Comparison of ENCODE assay signal across 9 mouse cellular contexts in the genomic region with DNA sequence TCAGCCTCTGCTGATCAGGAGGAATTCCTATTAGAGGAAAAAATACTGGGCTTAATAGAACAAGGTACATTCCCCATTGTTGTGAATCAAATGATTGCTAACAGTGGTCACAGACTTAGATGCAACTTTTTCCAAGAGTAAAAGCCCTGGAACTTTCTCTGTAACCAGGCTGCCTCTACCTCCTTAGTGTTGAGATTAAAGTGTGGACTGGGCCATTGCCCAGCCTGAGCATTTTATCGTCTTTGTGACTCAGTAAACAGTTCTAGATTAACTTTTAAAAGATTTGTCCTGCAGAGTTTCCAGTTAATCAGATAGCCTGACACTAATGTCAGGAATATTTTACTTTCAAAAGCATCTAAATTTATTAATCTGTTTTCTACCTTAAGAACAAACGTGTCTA. TPM values are rescaled to one million over a fixed set of nuclear protein-coding genes. Genes with fewer than 3 reads are reported as not detected.
DNase-seq lines count a peak whose midpoint lies in the region; ATAC-seq and TF ChIP-seq lines count a peak whose summit lies in the region.
"Had no signal": no experiment of that assay in that cellular context is flagged by ENCODE, and none has a peak within 500 bp of the region (broad histone marks: within the 10 kb centered on the region; RNA-seq: fewer than 3 reads in every experiment).

No protein-coding gene starts in this region.

- H3K27ac ChIP-seq in lung, embryonic 14.5 days (ENCODE audit: low read depth) = peak overlapping the region; percentile 86; the same call in 1 of the 2 replicates
- peak overlapping the region; percentile 93; the same call in 1 of the 2 replicates for H3K27ac ChIP-seq in embryonic facial prominence, embryonic 15.5 days (replicated peaks)
- peak overlapping the region; percentile 95 for H3K27ac ChIP-seq in limb, embryonic 10.5 days
- no peak overlapping the region for H3K27ac ChIP-seq in neural tube, embryonic 14.5 days (ENCODE audit: low read depth, low read length)

- TF ChIP-seq CTCF in lung, embryonic 14.5 days (IDR thresholded peaks at IDR 0.05; ENCODE audit: low read depth) = no peak

- peak overlapping the region; percentile 80 for H3K4me2 ChIP-seq in lung, embryonic 14.5 days
- H3K4me2 ChIP-seq in embryonic facial prominence, embryonic 15.5 days (replicated peaks) = peak overlapping the region; percentile 64
- H3K4me2 ChIP-seq in neural tube, embryonic 14.5 days (ENCODE audit: low read depth, low read length) = peak overlapping the region; percentile 60

- no peak for DNase-seq in lung, embryonic 14.5 days
- no peak for DNase-seq in lung, adult 18-20 months
- DNase-seq in limb, embryonic 10.5 days (ENCODE audit: low spot score) = no peak
- DNase-seq in spleen, postnatal 14 days (ENCODE audit: low spot score in 2 of 2) = no peak
- DNase-seq in adrenal gland, adult 2 months = no peak
- no peak for DNase-seq in thymus, postnatal 0 days (ENCODE audit: low spot score)
- DNase-seq: kidney, adult 2 months had no signal

- no peaks in the 10 kb centered on the region for H3K9me3 ChIP-seq in lung, embryonic 14.5 days (ENCODE audit: low read depth, low read length)
- no peaks in the 10 kb centered on the region for H3K9me3 ChIP-seq in embryonic facial prominence, embryonic 15.5 days (replicated peaks)
- no peaks in the 10 kb centered on the region for H3K9me3 ChIP-seq in limb, embryonic 10.5 days (replicated peaks)
- H3K9me3 ChIP-seq in neural tube, embryonic 14.5 days (ENCODE audit: control insufficient read depth, low read length) = no peaks in the 10 kb centered on the region

- H3K9ac ChIP-seq in lung, embryonic 14.5 days = peak overlapping the region; percentile 95
- H3K9ac ChIP-seq in embryonic facial prominence, embryonic 15.5 days = peak overlapping the region; percentile 90
- H3K9ac ChIP-seq in neural tube, embryonic 14.5 days (replicated peaks; ENCODE audit: low read depth, low read length) = peak overlapping the region; percentile 80; the same call in 1 of the 2 replicates

- no peak for ATAC-seq in lung, embryonic 14.5 days (ENCODE audit: insufficient read depth)
- ATAC-seq in embryonic facial prominence, embryonic 15.5 days (ENCODE audit: insufficient number of reproducible peaks, low FRiP score, low TSS enrichment, low read depth) = no peak
- ATAC-seq in neural tube, embryonic 14.5 days (ENCODE audit: low read depth) = no peak

- peak overlapping the region; percentile 74 for H3K4me3 ChIP-seq in lung, embryonic 14.5 days (ENCODE audit: low read depth, low read length)
- peak overlapping the region; percentile 81 for H3K4me3 ChIP-seq in embryonic facial prominence, embryonic 15.5 days (replicated peaks)
- H3K4me3 ChIP-seq in limb, embryonic 10.5 days = peak overlapping the region; percentile 74
- peak overlapping the region; percentile 63 for H3K4me3 ChIP-seq in neural tube, embryonic 14.5 days (ENCODE audit: low read depth, low read length)

- 13% methylated on average over 2 of the region's 2 CpGs for WGBS in lung, embryonic 14.5 days
- 17% methylated on average over 2 of the region's 2 CpGs for WGBS in embryonic facial prominence, embryonic 15.5 days
- WGBS in limb, embryonic 10.5 days = 22% methylated on average over 2 of the region's 2 CpGs
- 25% methylated on average over 2 of the region's 2 CpGs for WGBS in neural tube, embryonic 14.5 days

- H3K36me3 ChIP-seq in lung, embryonic 14.5 days (ENCODE audit: insufficient read depth) = peaks cover 45% of the 10 kb centered on the region
- peaks cover 34% of the 10 kb centered on the region for H3K36me3 ChIP-seq in embryonic facial prominence, embryonic 15.5 days
- peaks cover 49% of the 10 kb centered on the region for H3K36me3 ChIP-seq in limb, embryonic 10.5 days
- H3K36me3 ChIP-seq in neural tube, embryonic 14.5 days (ENCODE audit: control insufficient read depth, insufficient read depth, low read length) = peaks cover 23% of the 10 kb centered on the region

- no peaks in the 10 kb centered on the region for H3K27me3 ChIP-seq in lung, embryonic 14.5 days (ENCODE audit: insufficient read depth, low read length)
- H3K27me3 ChIP-seq in embryonic facial prominence, embryonic 15.5 days = no peaks in the 10 kb centered on the region
- no peaks in the 10 kb centered on the region for H3K27me3 ChIP-seq in limb, embryonic 10.5 days (ENCODE audit: low read depth, poor library complexity, severe bottlenecking)
- no peaks in the 10 kb centered on the region for H3K27me3 ChIP-seq in neural tube, embryonic 14.5 days (ENCODE audit: control insufficient read depth, insufficient read depth, low read length)

- H3K4me1 ChIP-seq in lung, embryonic 14.5 days (ENCODE audit: insufficient read depth) = peaks cover 6% of the 10 kb centered on the region; the same call in 1 of the 2 replicates
- H3K4me1 ChIP-seq in embryonic facial prominence, embryonic 15.5 days = peaks cover 7% of the 10 kb centered on the region
- H3K4me1 ChIP-seq in limb, embryonic 10.5 days = peaks cover 11% of the 10 kb centered on the region
- H3K4me1 ChIP-seq in neural tube, embryonic 14.5 days (ENCODE audit: control insufficient read depth, insufficient read depth, low read length) = peaks cover 8% of the 10 kb centered on the region; the same call in 1 of the 2 replicates

RNA-seq across cellular contexts. Expression of a gene that starts 1.0 kb away (rescaled TPM):
- 0.15 and 0.18 TPM in 2 replicates for polyA plus RNA-seq in lung, embryonic 14.5 days (2014; fragmentation: Nextera tagmentation; extraction: Ambion mirVana)
- polyA plus RNA-seq in embryonic facial prominence, embryonic 15.5 days (2015; fragmentation: Nextera tagmentation; extraction: Ambion mirVana) = 0.28 and 0.29 TPM in 2 replicates
- 0.18 TPM in 1 of 2 replicates, not detected in the other for polyA plus RNA-seq in limb, embryonic 10.5 days (2016; fragmentation: Nextera tagmentation; extraction: Ambion mirVana)
- polyA plus RNA-seq in neural tube, embryonic 14.5 days (2014; fragmentation: Nextera tagmentation; extraction: Ambion mirVana) = 0.17 and 0.30 TPM in 2 replicates
- total RNA-seq in adrenal gland, adult 2 months (2021) = under 1 TPM; 0.17 to 0.40 TPM
- not detected in 2 replicates for polyA plus RNA-seq in adrenal gland, adult 2 months (2012; rRNA removed)
- 0.08 and 0.09 TPM in 2 replicates for polyA plus RNA-seq in thymus, postnatal 0 days (2015; fragmentation: Nextera tagmentation; extraction: Ambion mirVana)

RNA-seq across cellular contexts. Expression of a gene that starts 1.1 kb away (rescaled TPM):
- 1,351 and 1,399 TPM in 2 replicates for polyA plus RNA-seq in lung, embryonic 14.5 days (2014; fragmentation: Nextera tagmentation; extraction: Ambion mirVana)
- polyA plus RNA-seq in embryonic facial prominence, embryonic 15.5 days (2015; fragmentation: Nextera tagmentation; extraction: Ambion mirVana) = 1,018 and 1,131 TPM in 2 replicates
- polyA plus RNA-seq in limb, embryonic 10.5 days (2016; fragmentation: Nextera tagmentation; extraction: Ambion mirVana) = 1,063 and 1,282 TPM in 2 replicates
- polyA plus RNA-seq in neural tube, embryonic 14.5 days (2014; fragmentation: Nextera tagmentation; extraction: Ambion mirVana) = 605 and 689 TPM in 2 replicates
- total RNA-seq in adrenal gland, adult 2 months (2021) = 100 to 1,000 TPM; 580 to 927 TPM
- polyA plus RNA-seq in adrenal gland, adult 2 months (2012; rRNA removed) = 8.1 and 8.9 TPM in 2 replicates
- polyA plus RNA-seq in thymus, postnatal 0 days (2015; fragmentation: Nextera tagmentation; extraction: Ambion mirVana) = 1,461 and 1,495 TPM in 2 replicates

RNA-seq across cellular contexts. Expression of a gene that starts 20.6 kb away (rescaled TPM):
- 39.2 and 41.2 TPM in 2 replicates for polyA plus RNA-seq in lung, embryonic 14.5 days (2014; fragmentation: Nextera tagmentation; extraction: Ambion mirVana)
- 41.8 and 42.8 TPM in 2 replicates for polyA plus RNA-seq in embryonic facial prominence, embryonic 15.5 days (2015; fragmentation: Nextera tagmentation; extraction: Ambion mirVana)
- 43.1 and 45.2 TPM in 2 replicates for polyA plus RNA-seq in limb, embryonic 10.5 days (2016; fragmentation: Nextera tagmentation; extraction: Ambion mirVana)
- 48.5 and 50.9 TPM in 2 replicates for polyA plus RNA-seq in neural tube, embryonic 14.5 days (2014; fragmentation: Nextera tagmentation; extraction: Ambion mirVana)
- 10 to 100 TPM; 29.8 to 49.8 TPM for total RNA-seq in adrenal gland, adult 2 months (2021)
- 6.4 and 6.9 TPM in 2 replicates for polyA plus RNA-seq in adrenal gland, adult 2 months (2012; rRNA removed)
- 34.1 and 40.1 TPM in 2 replicates for polyA plus RNA-seq in thymus, postnatal 0 days (2015; fragmentation: Nextera tagmentation; extraction: Ambion mirVana)

RNA-seq across cellular contexts. Expression of a gene that starts 31.9 kb away (rescaled TPM):
- polyA plus RNA-seq in lung, embryonic 14.5 days (2014; fragmentation: Nextera tagmentation; extraction: Ambion mirVana) = 31.9 and 36.5 TPM in 2 replicates
- polyA plus RNA-seq in embryonic facial prominence, embryonic 15.5 days (2015; fragmentation: Nextera tagmentation; extraction: Ambion mirVana) = 31.6 and 32.7 TPM in 2 replicates
- polyA plus RNA-seq in limb, embryonic 10.5 days (2016; fragmentation: Nextera tagmentation; extraction: Ambion mirVana) = 19.2 and 19.8 TPM in 2 replicates
- polyA plus RNA-seq in neural tube, embryonic 14.5 days (2014; fragmentation: Nextera tagmentation; extraction: Ambion mirVana) = 14.8 and 18.0 TPM in 2 replicates
- 10 to 100 TPM; 19.9 to 30.9 TPM for total RNA-seq in adrenal gland, adult 2 months (2021)
- polyA plus RNA-seq in adrenal gland, adult 2 months (2012; rRNA removed) = 0.36 and 0.47 TPM in 2 replicates
- polyA plus RNA-seq in thymus, postnatal 0 days (2015; fragmentation: Nextera tagmentation; extraction: Ambion mirVana) = 29.6 and 40.5 TPM in 2 replicates

Comparison
In these comparisons a context has a peak if more than half of its experiments do, and no peak if none do; other contexts are left out.
1. RNA of a gene that starts 1.1 kb away (polyA plus RNA-seq): 1,461 to 1,495 TPM in thymus, postnatal 0 days, 1,351 to 1,399 TPM in lung, embryonic 14.5 days, 1,018 to 1,131 TPM in embryonic facial prominence, embryonic 15.5 days, 1,063 to 1,282 TPM in limb, embryonic 10.5 days and 605 to 689 TPM in neural tube, embryonic 14.5 days; 8.1 to 8.9 TPM in adrenal gland, adult 2 months; every median in the first group is over 10 times any median in the second.
2. Peak in every context shown above with its lines, with median percentiles within 50 percentile points of each other: H3K4me2 ChIP-seq, H3K4me3 ChIP-seq and H3K9ac ChIP-seq.